Mouse (Mus musculus) kidney, postnatal 36 days (tissue): Measurements from ENCODE around the gene Hmgn2.
"Not testable (repeated sequence)": the region's sequence is repeated elsewhere in the genome, so short reads cannot be mapped to it uniquely, and the experiment has no call there.

Experiments
- DNase-seq, 2 experiments: peaks; one replicate each; pipeline ENCODE4 v3.0.0; 2021 to 2022; ENCODE audit warnings: mixed read lengths in 2 of 2

The Hmgn2 gene

DNA sequence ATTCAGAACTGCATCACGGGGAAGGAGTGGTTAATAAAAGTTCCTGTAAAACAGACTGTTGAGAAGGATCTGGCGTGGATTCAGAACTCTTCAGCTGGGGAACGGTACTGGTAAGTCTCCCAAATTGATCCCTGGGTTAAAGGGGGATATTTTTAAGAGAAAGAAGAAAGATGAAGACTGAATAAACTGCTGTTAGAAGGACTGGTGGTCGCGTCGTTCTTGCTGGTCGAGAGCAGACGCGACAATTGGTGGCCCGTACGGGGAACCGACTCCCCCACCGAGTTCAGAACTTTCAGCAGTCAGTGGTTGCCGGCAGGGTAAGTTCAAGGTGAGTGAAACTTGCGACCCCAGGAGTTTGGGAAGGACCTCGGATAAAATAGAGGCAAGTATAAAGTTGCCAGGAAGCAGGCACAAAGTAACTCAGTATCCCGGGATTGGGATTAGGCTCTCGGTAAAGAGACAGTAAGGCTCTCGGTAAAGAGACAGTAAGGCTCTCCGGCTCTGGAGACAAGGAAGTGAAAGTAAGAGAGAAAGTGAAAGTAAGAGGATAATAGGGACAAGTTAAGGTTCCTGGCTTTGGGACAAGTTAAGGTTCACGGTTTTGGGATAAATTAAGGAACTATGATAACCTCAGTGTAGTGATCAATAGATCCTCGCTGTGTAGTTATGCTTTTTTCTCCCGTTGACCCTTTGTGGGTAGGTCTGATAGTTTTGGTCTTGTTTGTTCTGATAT, 50.2 kb downstream of the Hmgn2 start:
- not testable (repeated sequence) for DNase-seq
